Mouse (Mus musculus) myocyte (in vitro differentiated cells): Measurements from ENCODE around the gene Anln.

ENCODE experiments used
- CEBPB ChIP-seq: IDR thresholded peaks from 2 replicates; pipeline ENCODE4 v1.6.1; 2011; ENCODE audit warnings: mild to moderate bottlenecking, moderate library complexity; ENCODE audit not compliant: poor library complexity, insufficient read depth, severe bottlenecking
- E2F4 ChIP-seq: IDR thresholded peaks from one replicate; pipeline ENCODE4 v1.6.1; 2011; ENCODE audit warnings: mild to moderate bottlenecking, control low read depth, moderate library complexity; ENCODE audit not compliant: insufficient read depth
- MAX ChIP-seq: IDR thresholded peaks from one replicate; pipeline ENCODE4 v1.6.1; 2011; ENCODE audit warnings: low read depth, mild to moderate bottlenecking, control low read depth
- POLR2A ChIP-seq: IDR thresholded peaks from one replicate; pipeline ENCODE4 v1.6.1; 2011; ENCODE audit warnings: low read depth, mild to moderate bottlenecking, control low read depth, moderate library complexity; ENCODE audit not compliant: insufficient read length
- TCF12 ChIP-seq: IDR thresholded peaks from one replicate; pipeline ENCODE4 v1.6.1; 2011; ENCODE audit warnings: mild to moderate bottlenecking, control low read depth; ENCODE audit not compliant: poor library complexity, insufficient read depth, severe bottlenecking
- USF1 ChIP-seq: IDR thresholded peaks from one replicate; pipeline ENCODE4 v1.6.1; 2011; ENCODE audit warnings: low read depth, mild to moderate bottlenecking, control low read depth, moderate library complexity

GRCm38 (mm10) chr9:22434101-22434500, 45.1 kb upstream of the Anln start:
- TF ChIP-seq E2F4 (no peak), USF1 (no peak), POLR2A (no peak), MAX (no peak), CEBPB (no peak), TCF12 (no peak)
